Mouse (Mus musculus) intestine, postnatal 0 days (tissue): ENCODE measurements around the gene Pagr1a. TPM values are rescaled to one million over a fixed set of nuclear protein-coding genes. Genes with fewer than 3 reads are reported as not detected.

Experiments
- ATAC-seq: fragments of 200-750 bp; cut with Nextera tagmentation; 2 replicates; pipeline ENCODE4 v1.8.0; 2017; ENCODE audit warnings: mild to moderate bottlenecking, moderate TSS enrichment, moderate library complexity
- H3K27ac ChIP-seq: fragments of 300-500 bp; sonication (generic); 2 replicates; pipeline ENCODE4 v1.5.1; 2014; ENCODE audit warnings: mild to moderate bottlenecking, low read depth, low read length, moderate library complexity
- H3K27me3 ChIP-seq: fragments of 300-500 bp; sonication (generic); replicated peaks from 2 replicates; pipeline ENCODE4 v1.6.1; 2014; ENCODE audit warnings: low read length, mixed read lengths; ENCODE audit not compliant: control insufficient read depth, insufficient read depth
- H3K36me3 ChIP-seq: fragments of 300-500 bp; sonication (generic); 2 replicates; pipeline ENCODE4 v1.6.1; 2014; ENCODE audit warnings: mild to moderate bottlenecking, moderate library complexity; ENCODE audit not compliant: control insufficient read depth, insufficient read depth
- H3K4me1 ChIP-seq: fragments of 300-500 bp; sonication (generic); replicated peaks from 2 replicates; pipeline ENCODE4 v1.6.1; 2014; ENCODE audit warnings: antibody characterized with exemption, low read length, mixed read lengths; ENCODE audit not compliant: control insufficient read depth, insufficient read depth
- H3K4me2 ChIP-seq: fragments of 300-500 bp; sonication (generic); replicated peaks from 2 replicates; pipeline ENCODE4 v1.6.1; 2014; ENCODE audit warnings: low read depth, mild to moderate bottlenecking, moderate library complexity
- H3K4me3 ChIP-seq: fragments of 300-500 bp; sonication (generic); 2 replicates; pipeline ENCODE4 v1.5.1; 2014; ENCODE audit warnings: low read depth, low read length
- H3K9ac ChIP-seq: fragments of 300-500 bp; sonication (generic); 2 replicates; pipeline ENCODE4 v1.6.1; 2014; ENCODE audit warnings: mild to moderate bottlenecking, low read depth, low read length
- H3K9me3 ChIP-seq: fragments of 300-500 bp; sonication (generic); 2 replicates; pipeline ENCODE4 v1.6.1; 2016; ENCODE audit warnings: mixed run types; ENCODE audit not compliant: control insufficient read depth
- CTCF ChIP-seq: sonication (generic); IDR thresholded peaks from 2 replicates; pipeline ENCODE4 v1.5.1; 2016; ENCODE audit warnings: low read depth, mild to moderate bottlenecking, control low read depth, antibody characterized with exemption, moderate library complexity
- WGBS: fragments of 180-500 bp; shearing (Covaris S2); extraction: QIAGEN DNeasy Blood & Tissue Kit; methylation state at CpG from one replicate; pipeline ENCODE4 v1.1.7; 2014; 5-methylcytosine and 5-hydroxymethylcytosine counted together
- polyA plus RNA-seq: library from polyadenylated mRNA; unstranded; fragments of >200 nt; fragmentation: Nextera tagmentation; extraction: Ambion mirVana; gene quantifications from 2 replicates; pipeline ENCODE4 v1.2.1, GENCODE M21; 2015

The Pagr1a gene
- polyA plus RNA-seq, 1 experiment from 2014 or later = 37.5 TPM

GRCm38 (mm10) chr7:127021563-127022527, 4.7 kb upstream of the Pagr1a start:
- Histone ChIP-seq H3K9me3 (no peaks in the 10 kb centered on the region), H3K27me3 (no peaks in the 10 kb centered on the region), H3K9ac (0 out of 2 replicates have a peak overlapping the region, but pooled peaks have one; percentile 11), H3K4me2 (peak overlapping the region; percentile 73), H3K27ac (peak overlapping the region; percentile 28; the same call in 1 of the 2 replicates), H3K4me3 (peak overlapping the region; percentile 41; the same call in 1 of the 2 replicates), H3K36me3 (peaks cover 24% of the 10 kb centered on the region), H3K4me1 (peaks cover 11% of the 10 kb centered on the region; the same call in 1 of the 2 replicates)
- ATAC-seq = no peak
- TF ChIP-seq CTCF = no peak
- 40% methylated on average over 5 of the region's 5 CpGs for WGBS

GRCm38 (mm10) chr7:127020901-127021562, 3.9 kb upstream of the Pagr1a start, which contains the start of the genes Gm42742 and Prrt2:
Gene Gm42742, minus strand, starts transcription at chr7:127021097.
Gene Prrt2, minus strand, starts transcription at chr7:127021211.
- no peak for ATAC-seq
- Histone ChIP-seq H3K4me2 (peak within 1 kb of the TSS; percentile 73), H3K4me1 (peaks cover 11% of the 10 kb centered on the region; the same call in 1 of the 2 replicates), H3K27ac (no peak within 1 kb of the TSS; the same call in 1 of the 2 replicates), H3K9me3 (no peaks in the 10 kb centered on the region), H3K9ac (0 out of 2 replicates have a peak within 1 kb of the TSS, but pooled peaks have one; percentile 11), H3K4me3 (peak within 1 kb of the TSS; percentile 41), H3K36me3 (peaks cover 24% of the 10 kb centered on the region), H3K27me3 (no peaks in the 10 kb centered on the region)
- no peak for TF ChIP-seq CTCF
- 5% methylated on average over 35 of the region's 37 CpGs for WGBS

GRCm38 (mm10) chr7:127020491-127020890, 3.3 kb upstream of the Pagr1a start:
- Histone ChIP-seq H3K27me3 (no peaks in the 10 kb centered on the region), H3K4me2 (peak overlapping the region; percentile 73), H3K36me3 (peaks cover 24% of the 10 kb centered on the region), H3K27ac (no peak overlapping the region), H3K9ac (no peak overlapping the region), H3K4me1 (peaks cover 11% of the 10 kb centered on the region; the same call in 1 of the 2 replicates), H3K4me3 (peak overlapping the region; percentile 41), H3K9me3 (no peaks in the 10 kb centered on the region)
- no peak for ATAC-seq
- TF ChIP-seq CTCF = no peak
- 37% methylated on average over 5 of the region's 5 CpGs for WGBS

- no peak for TF ChIP-seq CTCF
- Histone ChIP-seq H3K27me3 (no peaks in the 10 kb centered on the region), H3K27ac (no peak overlapping the region), H3K36me3 (peaks cover 24% of the 10 kb centered on the region), H3K4me2 (peak overlapping the region; percentile 73), H3K4me3 (peak overlapping the region; percentile 41; the same call in 1 of the 2 replicates), H3K9ac (no peak overlapping the region), H3K9me3 (no peaks in the 10 kb centered on the region), H3K4me1 (peaks cover 11% of the 10 kb centered on the region; the same call in 1 of the 2 replicates)
- WGBS = 69% methylated on average over 3 of the region's 3 CpGs
- no peak for ATAC-seq
Measured at GRCm38 (mm10) chr7:127020031-127020430, 2.9 kb upstream of the Pagr1a start.

- H3K4me2 ChIP-seq = peak overlapping the region; percentile 73
- ATAC-seq = no peak
- H3K4me3 ChIP-seq = no peak overlapping the region
- H3K9ac ChIP-seq = no peak overlapping the region
- TF ChIP-seq CTCF = no peak
- WGBS = 80% methylated on average over 14 of the region's 14 CpGs
- H3K4me1 ChIP-seq = peaks cover 11% of the 10 kb centered on the region; the same call in 1 of the 2 replicates
- no peak overlapping the region for H3K27ac ChIP-seq
- H3K27me3 ChIP-seq = no peaks in the 10 kb centered on the region
- H3K9me3 ChIP-seq = no peaks in the 10 kb centered on the region
- H3K36me3 ChIP-seq = peaks cover 24% of the 10 kb centered on the region
Measured at GRCm38 (mm10) chr7:127019306-127019960, 2.3 kb upstream of the Pagr1a start.
